Mouse (Mus musculus): ENCODE measurements around the gene Galk1.
"Not testable (repeated sequence)": the region's sequence is repeated elsewhere in the genome, so short reads cannot be mapped to it uniquely, and the experiment has no call there.

The Galk1 gene

GRCm38 (mm10) chr11:116030088-116030897 lies 17.8 kb upstream of the Galk1 start, which contains the start of gene Unk:
Unk (plus strand) TSS chr11:116030322.
- DNase-seq: peak; percentile 92 to 93

GRCm38 (mm10) chr11:116029086-116029865 lies 16.8 kb upstream of the Galk1 start:
- DNase-seq: no peak

GRCm38 (mm10) chr11:116028177-116028865 lies 15.8 kb upstream of the Galk1 start:
- no peak for DNase-seq

DNA sequence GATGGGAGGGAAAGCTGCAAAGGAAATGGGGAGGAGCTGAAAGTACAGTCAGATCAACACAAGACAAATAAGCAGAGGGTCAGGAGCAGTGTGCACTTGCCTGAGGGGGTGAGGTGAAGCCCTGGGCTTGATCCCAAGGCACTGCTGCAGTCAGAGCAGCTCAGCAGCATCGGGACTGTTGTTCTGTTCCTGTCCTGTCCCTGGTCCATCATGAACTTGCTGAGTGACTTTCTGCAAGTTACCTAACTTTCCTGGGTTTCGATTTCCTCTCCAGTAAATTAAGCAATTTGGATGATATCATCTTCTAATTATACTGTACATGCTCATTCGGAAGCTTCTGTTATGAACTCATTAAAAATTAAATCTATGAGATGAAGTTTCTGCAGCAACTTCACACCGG lies 15.2 kb upstream of the Galk1 start, which contains the start of gene H3f3b:
Gene H3f3b, minus strand, starts transcription at position 207 of the 400 bp plus-strand sequence.
- DNase-seq: no peak

GRCm38 (mm10) chr11:116025056-116025845 lies 12.7 kb upstream of the Galk1 start:
- DNase-seq: no peak

DNA sequence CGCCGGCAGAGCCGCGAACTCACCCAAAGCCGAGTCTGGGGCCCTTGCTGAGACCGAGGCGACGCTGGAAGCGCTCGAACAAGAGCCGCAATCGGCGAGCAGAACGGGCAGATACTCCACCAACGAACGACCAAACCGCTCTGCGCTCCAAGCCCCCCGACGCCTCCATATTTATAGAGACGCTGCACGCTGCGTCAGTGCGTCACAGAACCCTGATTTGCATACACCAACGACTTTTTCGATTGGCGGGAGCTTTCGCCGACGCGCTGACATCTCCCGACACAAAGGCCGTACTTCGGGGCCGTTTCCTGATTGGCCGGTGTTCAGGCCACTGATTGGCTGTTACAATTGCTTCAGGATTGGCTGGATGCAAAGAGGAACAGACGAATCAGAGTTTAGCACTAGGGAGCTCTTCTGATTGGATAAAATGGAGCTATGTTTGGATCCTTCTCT lies 11.9 kb upstream of the Galk1 start:
- DNase-seq: peak; percentile 83 to 92

DNA sequence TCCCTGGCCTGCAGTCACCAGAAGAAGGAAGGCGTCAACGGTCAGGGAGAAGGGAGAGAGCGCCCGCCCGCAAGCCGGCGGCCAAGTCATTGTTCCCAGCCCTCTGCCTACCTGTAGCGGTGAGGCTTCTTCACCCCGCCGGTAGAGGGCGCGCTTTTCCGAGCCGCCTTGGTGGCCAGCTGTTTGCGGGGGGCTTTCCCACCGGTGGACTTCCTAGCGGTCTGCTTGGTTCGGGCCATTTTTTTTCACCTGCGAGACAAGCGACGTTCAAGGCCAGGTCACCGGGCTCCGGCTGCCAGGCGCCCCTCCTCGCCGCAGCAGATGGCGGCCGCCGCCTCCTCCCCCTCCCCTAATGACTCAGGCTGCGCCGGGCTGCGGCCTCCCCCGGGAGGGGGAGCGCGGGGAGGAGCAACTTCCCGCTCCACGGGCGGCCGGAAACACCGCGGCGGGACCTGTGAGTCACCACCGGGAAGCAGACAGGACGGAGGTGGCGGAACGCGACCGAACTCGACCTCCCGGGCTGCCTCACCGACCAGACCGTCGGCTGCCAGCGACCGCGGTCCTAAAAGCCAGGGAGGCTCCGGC lies 11.3 kb upstream of the Galk1 start:
- peak; percentile 74 to 75 for DNase-seq

DNA sequence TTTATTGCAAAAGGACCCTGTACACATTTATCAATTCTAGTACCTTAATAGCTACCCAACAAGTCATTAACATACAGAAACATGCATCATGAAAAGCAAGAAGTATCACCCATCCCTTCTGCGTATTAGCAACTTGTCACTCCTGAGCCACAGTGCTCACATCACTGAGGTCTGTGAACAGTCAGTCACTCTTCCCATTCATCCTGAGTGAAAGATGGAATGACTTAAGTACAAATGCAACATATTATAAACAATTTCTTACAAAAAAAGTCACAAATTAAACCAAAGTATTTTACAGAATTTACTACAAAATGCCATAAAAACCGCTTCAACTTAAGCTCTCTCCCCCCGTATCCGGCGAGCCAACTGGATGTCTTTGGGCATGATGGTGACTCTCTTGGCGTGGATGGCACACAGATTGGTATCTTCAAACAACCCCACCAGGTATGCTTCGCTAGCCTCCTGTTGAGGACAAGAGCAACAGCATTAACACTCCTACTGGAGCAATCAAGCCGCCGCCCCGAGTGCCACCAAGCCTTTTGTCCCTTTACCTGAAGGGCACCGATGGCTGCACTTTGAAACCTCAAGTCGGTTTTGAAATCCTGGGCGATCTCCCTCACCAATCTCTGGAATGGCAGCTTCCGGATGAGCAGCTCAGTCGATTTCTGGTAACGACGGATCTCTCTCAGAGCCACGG lies 10.7 kb upstream of the Galk1 start:
- peak in 1 of 2 experiments; percentile 32 for DNase-seq

DNA sequence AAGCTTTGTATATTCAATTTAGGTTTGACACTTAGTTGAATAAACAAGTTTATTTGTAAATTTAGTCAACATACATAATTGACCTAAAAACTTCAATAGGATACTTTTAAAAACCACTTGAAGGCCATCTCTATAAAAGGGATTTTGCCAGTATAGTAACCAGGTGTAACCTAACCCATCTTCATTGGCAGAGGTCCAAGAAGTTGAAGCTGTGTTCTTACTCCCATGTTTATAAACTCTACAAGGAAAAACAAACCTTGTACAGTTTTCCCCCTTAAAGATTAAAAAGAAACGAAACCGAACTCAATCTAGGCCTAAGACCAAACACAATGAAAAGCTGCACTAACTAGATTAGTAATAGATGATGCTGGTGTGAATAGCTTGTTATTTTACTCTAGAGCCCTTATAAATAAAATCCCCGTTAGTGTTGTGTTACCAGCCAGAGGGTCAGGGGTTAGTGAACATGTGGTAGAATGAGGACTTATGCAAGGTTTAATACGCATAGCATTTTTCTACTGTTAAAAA lies 9.8 kb upstream of the Galk1 start:
- no peak for DNase-seq

- no peak for DNase-seq
These were observed 9.1 kb upstream of the Galk1 start for GRCm38 (mm10) chr11:116021328-116022220.

DNA sequence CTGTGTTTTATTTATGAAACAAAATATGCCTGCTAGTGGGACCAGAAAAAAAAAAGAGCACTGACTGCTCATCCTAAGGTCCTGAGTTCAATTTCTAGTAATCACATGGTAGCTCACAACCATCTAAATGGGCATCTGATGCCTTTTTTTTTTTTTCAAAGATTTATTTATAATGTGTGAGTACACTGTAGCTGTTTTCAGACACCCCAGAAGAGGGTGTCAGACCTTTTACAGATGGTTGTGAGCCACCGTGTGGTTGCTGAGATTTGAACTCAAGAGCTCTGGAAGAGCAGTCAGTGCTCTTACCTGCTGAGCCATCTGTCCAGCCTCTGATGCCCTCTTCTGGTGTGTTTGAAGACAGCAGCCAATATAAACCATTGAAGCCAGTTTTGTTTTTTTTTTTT lies 8.0 kb upstream of the Galk1 start:
- DNase-seq: no peak

DNA sequence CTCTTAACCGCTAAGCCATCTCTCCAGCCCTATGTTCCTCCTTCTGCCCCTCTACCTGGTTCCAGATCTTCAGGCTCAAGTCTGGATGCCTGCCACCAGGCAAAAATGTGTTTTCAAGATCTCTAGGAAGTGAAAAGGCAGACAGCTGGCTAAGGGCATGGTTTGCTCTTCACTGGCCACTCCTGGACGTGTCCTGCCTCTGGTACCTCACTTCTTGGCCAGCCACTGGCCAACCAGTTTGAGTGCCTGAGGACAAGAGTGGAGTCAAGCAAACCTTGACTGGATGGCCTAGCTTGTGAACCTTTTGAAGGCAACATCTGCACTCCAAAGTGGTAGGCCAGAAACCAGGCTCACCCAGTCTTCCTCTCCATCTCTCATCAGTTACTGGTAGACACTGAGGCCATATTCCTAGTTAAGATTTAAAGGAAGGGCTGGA lies 7.5 kb upstream of the Galk1 start:
- no peak for DNase-seq

DNA sequence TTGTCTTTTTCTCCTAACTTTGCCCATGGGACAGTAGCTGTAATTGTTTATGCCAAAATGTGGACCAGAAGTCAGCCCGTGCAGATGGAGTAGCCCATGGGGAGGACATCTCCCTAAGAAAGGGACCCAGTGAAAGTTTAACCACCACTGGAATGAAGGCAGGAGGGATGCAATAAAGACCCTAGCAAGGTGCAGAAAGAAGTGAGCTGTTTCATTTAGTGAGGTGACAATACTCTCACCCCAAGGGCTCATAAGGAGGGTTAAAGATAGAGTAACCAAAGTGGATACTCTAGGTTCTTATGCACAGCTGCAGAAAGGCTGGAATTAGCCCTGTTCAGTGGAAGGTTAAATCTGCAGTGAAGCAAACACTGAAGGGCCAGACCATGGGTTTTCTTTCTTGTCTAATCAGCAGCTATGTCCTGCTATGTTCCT lies 6.9 kb upstream of the Galk1 start:
- no peak for DNase-seq

DNA sequence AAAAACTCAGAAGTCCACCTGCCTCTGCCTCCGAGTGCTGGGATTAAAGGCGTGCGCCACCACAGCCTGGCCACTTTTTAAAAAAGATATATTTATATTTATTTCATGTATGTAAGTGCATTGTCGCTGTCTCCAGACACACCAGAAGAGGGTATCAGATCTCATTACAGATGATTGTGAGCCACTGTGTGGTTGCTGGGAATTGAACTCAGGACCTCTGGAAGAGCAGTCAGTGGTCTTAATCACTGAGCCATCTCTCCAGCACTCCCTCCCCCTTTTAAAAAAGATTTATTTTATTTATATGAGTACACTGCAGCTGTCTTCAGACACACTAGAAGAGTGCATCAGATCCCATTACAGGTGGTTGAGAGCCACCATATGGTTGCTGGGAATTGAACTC lies 6.3 kb upstream of the Galk1 start:
- DNase-seq: not testable (repeated sequence)

DNA sequence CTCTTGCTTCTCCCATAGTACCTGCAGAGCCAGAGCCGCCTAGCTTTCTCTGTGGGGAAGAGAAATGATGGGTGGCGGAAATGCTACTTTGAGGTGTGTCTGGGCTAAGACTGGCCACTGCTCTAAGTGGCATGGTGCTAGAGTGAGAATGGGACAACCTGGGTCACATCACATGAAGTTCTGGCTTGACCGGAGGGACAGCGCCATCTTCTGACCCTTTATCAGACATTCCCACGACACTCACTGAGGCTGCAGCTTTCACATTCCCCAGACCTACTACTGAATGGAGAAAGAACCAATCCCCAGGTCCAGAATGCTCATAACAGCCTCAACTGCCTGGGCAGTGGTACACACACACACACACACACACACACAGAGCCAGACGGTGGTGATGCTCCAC lies 5.6 kb upstream of the Galk1 start:
- DNase-seq: peak in 1 of 2 experiments; percentile 32

DNA sequence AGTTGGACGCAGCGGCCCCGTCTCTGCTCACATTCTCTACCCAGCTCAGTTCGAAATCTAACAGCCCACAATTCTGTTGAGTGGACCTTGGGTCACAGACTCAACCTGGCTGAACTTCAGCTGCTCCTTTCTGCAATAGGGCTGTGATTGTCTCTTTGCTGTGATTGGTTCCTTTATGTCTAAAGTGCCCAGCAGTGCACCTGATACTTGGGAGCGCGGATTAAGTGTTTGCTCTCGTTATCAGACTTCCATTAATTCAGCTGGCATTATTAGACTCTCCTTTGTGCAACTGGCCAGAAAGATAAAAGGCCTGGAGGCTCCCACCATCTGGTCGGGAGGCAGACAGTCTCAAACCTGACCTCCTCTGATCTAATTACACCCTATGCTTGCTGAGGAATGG lies 2.3 kb upstream of the Galk1 start:
- no peak for DNase-seq

DNA sequence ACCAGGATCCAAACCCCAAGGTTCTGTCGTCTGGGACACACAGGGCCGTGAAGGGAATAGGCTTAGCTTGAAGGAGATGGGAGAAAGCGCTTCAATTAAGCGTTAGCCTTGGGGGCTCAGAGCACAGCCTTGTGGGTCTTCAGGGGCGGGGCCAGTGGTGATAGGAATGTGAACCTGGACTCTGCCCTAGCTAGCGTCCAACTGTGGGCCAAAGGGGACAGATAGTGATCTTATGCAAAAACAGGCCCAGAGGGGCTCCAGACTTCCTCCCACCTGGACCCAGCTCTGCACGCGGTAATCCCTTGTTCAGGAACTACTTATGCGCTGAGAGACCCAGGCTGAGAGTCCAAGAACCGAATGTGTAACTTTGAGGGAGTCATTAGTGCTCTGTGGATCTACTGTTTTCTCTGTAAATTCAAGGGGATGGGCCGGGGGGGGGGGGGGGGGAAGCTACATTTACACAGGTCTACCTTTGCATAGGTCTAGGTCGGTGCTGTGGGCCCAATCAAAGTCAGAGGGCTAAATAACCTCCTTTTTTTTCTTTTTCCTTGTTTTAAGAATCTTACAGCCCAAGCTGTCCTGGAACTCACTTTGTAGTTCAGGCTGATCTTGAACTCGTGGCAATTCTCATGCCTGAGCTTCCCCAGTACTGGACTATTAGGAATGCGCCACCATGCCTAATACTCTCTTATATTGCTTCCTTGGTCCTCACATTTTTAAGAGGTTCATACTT lies 824 bp downstream of the Galk1 start:
- DNase-seq: no peak

GRCm38 (mm10) chr11:116010948-116011347 lies 1.6 kb downstream of the Galk1 start:
- DNase-seq: no peak

- no peak for DNase-seq
These were observed 2.4 kb downstream of the Galk1 start for GRCm38 (mm10) chr11:116010146-116010545.
